Mouse (Mus musculus): Measurements from ENCODE around the gene Ap2b1. TPM values are rescaled to one million over a fixed set of nuclear protein-coding genes. Genes with fewer than 3 reads are reported as not detected.
A peak's percentile ranks its signal among the peaks of the same experiment; 100 is the strongest.

Gene Ap2b1
- polyA plus RNA-seq, 1 experiment from 2014 or later, result 53.8 TPM

DNA sequence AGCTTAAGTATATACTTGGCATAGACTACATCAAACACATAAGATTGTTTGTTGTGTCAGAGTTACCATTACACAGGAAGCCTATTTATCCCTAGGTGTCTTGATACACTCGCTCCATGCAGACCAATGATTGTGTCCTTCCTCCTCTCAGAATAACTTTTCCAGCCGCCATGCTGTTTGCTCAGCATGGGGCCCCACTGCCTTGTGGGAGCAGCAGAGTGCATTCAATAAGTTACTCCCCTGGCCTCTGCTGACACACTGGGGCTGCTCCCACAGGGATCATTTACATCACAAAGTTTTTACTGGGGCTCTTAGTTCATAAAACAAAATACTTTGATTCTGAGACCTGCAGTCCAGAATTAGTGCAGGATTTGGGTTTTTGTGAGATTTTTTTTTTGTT, 40.9 kb downstream of the Ap2b1 start:
- WGBS, result 82% methylated on average over 2 of the region's 2 CpGs
- H3K4me2 ChIP-seq, result no peak overlapping the region
- no peak overlapping the region for H3K9ac ChIP-seq
- H3K4me1 ChIP-seq (replicated peaks), result no peaks in the 10 kb centered on the region
- peaks cover 75% of the 10 kb centered on the region for H3K36me3 ChIP-seq
- no peak overlapping the region for H3K4me3 ChIP-seq
- no peaks in the 10 kb centered on the region for H3K9me3 ChIP-seq (replicated peaks)
- H3K27ac ChIP-seq (ENCODE audit: poor library complexity, severe bottlenecking), result no peak overlapping the region
- H3K27me3 ChIP-seq (replicated peaks), result no peaks in the 10 kb centered on the region
- ATAC-seq (ENCODE audit: insufficient number of reproducible peaks, low FRiP score), result no peak

DNA sequence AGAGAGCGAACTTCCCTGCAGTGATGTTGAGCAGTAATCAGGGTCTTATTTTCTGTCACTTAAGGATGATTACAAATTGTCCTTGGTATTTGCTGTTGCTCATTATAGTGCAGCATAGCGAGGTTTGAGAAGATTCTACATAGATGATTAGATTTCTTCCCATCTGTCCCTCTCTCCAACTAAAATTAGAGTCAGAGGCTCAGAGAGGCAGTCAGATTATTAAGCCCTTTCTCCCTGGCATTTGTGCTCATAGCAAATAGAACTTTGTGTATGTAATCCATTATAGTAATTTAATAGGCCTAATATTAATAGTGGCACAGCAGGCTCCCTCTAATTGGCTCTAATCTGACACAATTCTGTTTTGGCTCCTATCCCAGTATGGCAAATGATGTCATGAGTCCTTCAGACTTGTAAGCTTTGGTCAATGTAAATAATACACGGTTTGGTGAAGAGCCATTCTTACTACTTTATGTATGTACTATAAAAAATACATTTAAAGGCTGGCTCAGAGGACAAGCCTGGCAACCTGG, 43.0 kb downstream of the Ap2b1 start:
- Histone ChIP-seq H3K4me2 (no peak overlapping the region), H3K9ac (no peak overlapping the region), H3K4me1 (replicated peaks) (no peaks in the 10 kb centered on the region), H3K27ac (ENCODE audit: poor library complexity, severe bottlenecking) (no peak overlapping the region), H3K4me3 (no peak overlapping the region), H3K36me3 (peaks cover 72% of the 10 kb centered on the region), H3K27me3 (replicated peaks) (no peaks in the 10 kb centered on the region), H3K9me3 (replicated peaks) (no peaks in the 10 kb centered on the region)
- no peak for ATAC-seq (ENCODE audit: insufficient number of reproducible peaks, low FRiP score)
- WGBS, result 89% methylated on average over 3 of the region's 3 CpGs

DNA sequence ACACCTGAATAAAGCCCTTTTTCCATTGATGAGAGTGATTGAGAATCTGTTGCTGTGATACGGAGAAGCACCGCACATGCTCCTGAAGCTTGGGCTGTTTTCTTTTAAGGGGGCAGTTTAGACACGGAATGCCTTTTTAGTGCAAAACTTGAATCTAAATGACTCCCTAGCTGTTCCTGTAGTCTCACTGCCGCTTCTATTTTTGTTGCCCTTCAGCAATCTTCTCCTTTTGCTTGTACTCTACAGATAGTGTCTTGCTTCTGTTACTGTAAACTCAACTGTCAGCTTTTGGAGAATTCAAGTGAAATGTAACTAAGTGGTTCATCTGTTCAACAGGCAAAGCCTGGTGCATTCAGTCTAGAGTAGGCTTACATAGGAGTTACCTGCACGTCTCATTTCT, 56.6 kb downstream of the Ap2b1 start:
- Histone ChIP-seq H3K27ac (ENCODE audit: poor library complexity, severe bottlenecking) (no peak overlapping the region), H3K9ac (no peak overlapping the region), H3K4me1 (replicated peaks) (peaks cover 4% of the 10 kb centered on the region; the same call in 1 of the 2 replicates), H3K4me3 (no peak overlapping the region), H3K4me2 (no peak overlapping the region), H3K9me3 (replicated peaks) (no peaks in the 10 kb centered on the region), H3K36me3 (peaks cover 28% of the 10 kb centered on the region), H3K27me3 (replicated peaks) (no peaks in the 10 kb centered on the region)
- WGBS, result 79% methylated on average over 5 of the region's 5 CpGs
- no peak for ATAC-seq (ENCODE audit: insufficient number of reproducible peaks, low FRiP score)

DNA sequence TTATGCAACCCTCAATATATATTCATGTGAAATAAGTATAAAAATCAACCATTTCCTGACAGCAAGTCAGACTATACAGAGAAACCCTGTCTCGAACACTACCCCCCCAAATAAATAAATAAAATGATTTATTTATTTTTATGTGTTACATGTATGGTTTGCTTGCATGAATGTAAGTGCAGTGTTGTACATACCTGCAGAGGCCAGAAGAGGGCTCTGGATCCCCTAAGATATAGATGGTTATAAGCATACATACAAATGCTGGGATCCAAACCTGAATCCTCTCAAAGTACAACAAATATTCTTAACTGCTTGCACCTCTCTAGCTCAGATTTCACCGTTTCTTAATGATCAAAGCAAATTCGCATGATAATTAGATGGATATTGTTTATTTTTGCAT, 58.6 kb downstream of the Ap2b1 start:
- Histone ChIP-seq H3K27me3 (replicated peaks) (no peaks in the 10 kb centered on the region), H3K9ac (no peak overlapping the region), H3K4me1 (replicated peaks) (peaks cover 4% of the 10 kb centered on the region; the same call in 1 of the 2 replicates), H3K9me3 (replicated peaks) (no peaks in the 10 kb centered on the region), H3K4me2 (no peak overlapping the region), H3K27ac (ENCODE audit: poor library complexity, severe bottlenecking) (no peak overlapping the region), H3K4me3 (no peak overlapping the region), H3K36me3 (peaks cover 12% of the 10 kb centered on the region)
- 65% methylated on average over 3 of the region's 3 CpGs for WGBS
- no peak for ATAC-seq (ENCODE audit: insufficient number of reproducible peaks, low FRiP score)

DNA sequence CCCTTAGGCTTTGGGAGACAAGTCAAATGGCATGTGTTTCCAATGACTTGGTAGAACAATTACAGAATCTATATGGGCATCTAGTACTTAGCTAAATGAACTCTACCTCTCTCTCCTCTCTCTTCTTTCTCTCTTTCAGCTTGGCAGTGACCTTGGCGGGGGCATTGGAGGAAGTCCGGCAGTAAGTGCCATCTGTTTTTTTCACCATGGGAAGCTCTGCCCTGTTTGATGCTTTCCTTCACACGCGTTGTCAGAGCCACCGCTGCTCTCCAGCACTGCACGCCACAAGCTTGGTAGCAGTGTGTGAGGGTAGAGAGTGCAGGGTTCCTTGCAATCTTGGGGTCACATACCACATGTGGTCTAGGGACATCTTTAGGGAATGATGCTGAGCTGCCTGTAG, 65.8 kb downstream of the Ap2b1 start:
- no peak for ATAC-seq (ENCODE audit: insufficient number of reproducible peaks, low FRiP score)
- Histone ChIP-seq H3K9ac (no peak overlapping the region), H3K36me3 (peaks cover 50% of the 10 kb centered on the region), H3K9me3 (replicated peaks) (no peaks in the 10 kb centered on the region), H3K4me2 (no peak overlapping the region), H3K4me3 (no peak overlapping the region), H3K27me3 (replicated peaks) (no peaks in the 10 kb centered on the region), H3K27ac (ENCODE audit: poor library complexity, severe bottlenecking) (no peak overlapping the region), H3K4me1 (replicated peaks) (no peaks in the 10 kb centered on the region)
- WGBS, result 88% methylated on average over 6 of the region's 6 CpGs

DNA sequence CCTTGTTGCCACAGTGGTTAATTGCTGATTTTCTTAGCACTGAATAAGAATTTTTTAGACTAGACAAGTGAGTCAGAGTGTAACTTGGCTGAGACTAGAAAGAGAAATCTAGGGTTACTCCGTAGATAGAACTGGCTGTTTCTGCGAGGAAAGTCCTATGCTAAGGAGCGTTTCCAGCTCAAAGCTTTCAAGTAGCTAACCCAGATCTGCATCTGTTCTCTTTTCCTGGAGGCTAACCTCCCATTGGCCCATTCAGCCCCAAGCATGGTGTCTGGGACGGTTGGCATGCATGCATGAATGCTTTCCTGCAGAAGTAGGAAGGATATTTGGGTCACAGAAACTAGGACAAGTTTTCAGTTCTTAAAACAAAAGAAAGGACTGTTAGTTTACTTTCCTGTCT, 72.4 kb downstream of the Ap2b1 start:
- Histone ChIP-seq H3K9me3 (replicated peaks) (no peaks in the 10 kb centered on the region), H3K9ac (no peak overlapping the region), H3K4me2 (no peak overlapping the region), H3K4me3 (no peak overlapping the region), H3K27me3 (replicated peaks) (no peaks in the 10 kb centered on the region), H3K27ac (ENCODE audit: poor library complexity, severe bottlenecking) (no peak overlapping the region), H3K4me1 (replicated peaks) (no peaks in the 10 kb centered on the region), H3K36me3 (peaks cover 84% of the 10 kb centered on the region)
- 90% methylated on average over 4 of the region's 4 CpGs for WGBS
- no peak for ATAC-seq (ENCODE audit: insufficient number of reproducible peaks, low FRiP score)

DNA sequence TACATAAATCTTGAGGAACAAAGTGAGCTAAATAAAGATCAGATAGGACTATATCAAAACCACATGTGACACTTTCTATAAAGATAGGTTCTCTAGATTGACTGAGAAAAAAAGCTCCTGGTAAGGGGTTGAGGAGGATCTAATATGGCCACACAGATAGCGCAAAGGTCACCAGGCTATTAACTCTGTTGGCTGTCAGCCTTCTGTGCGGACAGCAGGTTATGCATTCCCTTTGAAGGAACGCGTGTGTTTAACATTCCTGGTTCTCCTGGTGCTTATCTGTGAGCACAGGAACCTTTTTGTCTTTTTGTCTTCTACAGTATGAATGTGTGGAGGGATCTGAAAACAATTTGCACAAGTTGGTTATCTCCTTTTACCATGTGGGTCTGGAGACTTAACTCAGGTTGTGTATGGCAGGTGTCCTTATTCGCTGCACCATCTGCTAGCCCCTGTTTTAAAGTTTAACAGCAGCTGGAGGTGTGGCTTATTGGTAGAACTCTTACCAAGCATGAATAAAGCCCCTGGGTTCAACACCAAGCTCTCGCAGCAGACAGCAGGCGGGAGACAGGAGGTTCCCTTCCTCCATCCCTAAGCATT, 81.0 kb downstream of the Ap2b1 start:
- H3K9me3 ChIP-seq (replicated peaks), result no peaks in the 10 kb centered on the region
- peaks cover 28% of the 10 kb centered on the region for H3K36me3 ChIP-seq
- H3K27me3 ChIP-seq (replicated peaks), result no peaks in the 10 kb centered on the region
- ATAC-seq (ENCODE audit: insufficient number of reproducible peaks, low FRiP score), result no peak
- H3K27ac ChIP-seq (ENCODE audit: poor library complexity, severe bottlenecking), result peak overlapping the region; percentile 14; the same call in 1 of the 2 replicates
- no peak overlapping the region for H3K9ac ChIP-seq
- no peak overlapping the region for H3K4me2 ChIP-seq
- WGBS, result 40% methylated on average over 7 of the region's 7 CpGs
- no peak overlapping the region for H3K4me3 ChIP-seq
- H3K4me1 ChIP-seq (replicated peaks), result peaks cover 9% of the 10 kb centered on the region

DNA sequence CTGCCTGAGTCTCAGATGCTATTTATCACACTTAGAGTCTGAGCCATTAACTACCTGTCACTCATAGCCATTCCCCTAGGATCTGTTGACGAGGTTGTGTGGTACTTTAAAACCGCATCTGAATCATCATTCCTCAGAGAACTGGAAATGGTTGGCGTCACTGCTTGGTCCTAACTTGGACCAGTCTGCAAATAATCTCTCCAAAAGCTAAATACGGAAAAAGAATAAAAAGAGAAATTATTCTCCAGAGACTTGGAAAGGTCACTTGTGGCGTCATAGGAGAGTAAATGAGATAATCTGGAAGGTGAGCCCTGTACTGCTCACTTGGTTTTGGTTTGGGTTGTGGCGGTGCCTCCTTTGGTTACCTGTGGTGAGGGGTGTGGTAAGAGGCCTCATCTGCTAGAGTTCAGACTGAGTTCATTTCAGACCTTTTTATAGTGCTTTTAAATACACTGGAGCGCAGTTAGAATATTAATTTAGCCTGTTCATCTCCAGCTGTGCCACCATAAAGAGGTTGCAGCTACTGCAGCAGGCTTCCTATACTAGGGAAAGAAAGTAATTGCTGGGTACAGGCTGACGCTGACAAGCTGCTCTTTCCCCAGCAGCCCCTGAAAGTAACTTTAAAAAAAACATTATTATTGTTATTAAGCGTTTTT, 84.2 kb downstream of the Ap2b1 start:
- WGBS, result 76% methylated on average over 9 of the region's 9 CpGs
- H3K27ac ChIP-seq (ENCODE audit: poor library complexity, severe bottlenecking), result no peak overlapping the region
- no peak for ATAC-seq (ENCODE audit: insufficient number of reproducible peaks, low FRiP score)
- H3K4me3 ChIP-seq, result no peak overlapping the region
- H3K9ac ChIP-seq, result no peak overlapping the region
- peaks cover 23% of the 10 kb centered on the region for H3K4me1 ChIP-seq (replicated peaks)
- H3K36me3 ChIP-seq, result peaks cover 8% of the 10 kb centered on the region; the same call in 1 of the 2 replicates
- no peaks in the 10 kb centered on the region for H3K27me3 ChIP-seq (replicated peaks)
- H3K9me3 ChIP-seq (replicated peaks), result no peaks in the 10 kb centered on the region
- H3K4me2 ChIP-seq, result no peak overlapping the region

DNA sequence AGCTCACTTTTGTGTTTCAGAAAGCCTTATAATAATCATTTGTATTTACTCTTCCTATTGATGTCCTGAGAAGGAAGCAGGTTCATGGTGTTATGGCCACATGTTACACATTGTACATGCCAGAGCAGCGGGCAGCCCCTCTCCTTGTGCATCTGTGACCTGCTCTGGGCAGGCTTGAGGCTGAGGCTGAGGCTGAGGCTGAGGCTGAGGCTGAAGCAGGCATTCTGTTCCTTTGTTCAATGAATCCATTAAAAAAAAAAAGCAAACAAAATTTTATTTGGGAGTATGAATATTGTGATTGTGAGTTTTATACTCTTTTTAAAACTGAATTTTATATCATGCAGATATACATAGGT, 84.7 kb downstream of the Ap2b1 start:
- H3K27ac ChIP-seq (ENCODE audit: poor library complexity, severe bottlenecking), result no peak overlapping the region
- 92% methylated on average over 1 of the region's 1 CpGs for WGBS
- no peaks in the 10 kb centered on the region for H3K27me3 ChIP-seq (replicated peaks)
- H3K4me2 ChIP-seq, result no peak overlapping the region
- no peak overlapping the region for H3K4me3 ChIP-seq
- no peak overlapping the region for H3K9ac ChIP-seq
- H3K4me1 ChIP-seq (replicated peaks), result peaks cover 23% of the 10 kb centered on the region
- no peak for ATAC-seq (ENCODE audit: insufficient number of reproducible peaks, low FRiP score)
- no peaks in the 10 kb centered on the region for H3K9me3 ChIP-seq (replicated peaks)
- peaks cover 10% of the 10 kb centered on the region; the same call in 1 of the 2 replicates for H3K36me3 ChIP-seq

DNA sequence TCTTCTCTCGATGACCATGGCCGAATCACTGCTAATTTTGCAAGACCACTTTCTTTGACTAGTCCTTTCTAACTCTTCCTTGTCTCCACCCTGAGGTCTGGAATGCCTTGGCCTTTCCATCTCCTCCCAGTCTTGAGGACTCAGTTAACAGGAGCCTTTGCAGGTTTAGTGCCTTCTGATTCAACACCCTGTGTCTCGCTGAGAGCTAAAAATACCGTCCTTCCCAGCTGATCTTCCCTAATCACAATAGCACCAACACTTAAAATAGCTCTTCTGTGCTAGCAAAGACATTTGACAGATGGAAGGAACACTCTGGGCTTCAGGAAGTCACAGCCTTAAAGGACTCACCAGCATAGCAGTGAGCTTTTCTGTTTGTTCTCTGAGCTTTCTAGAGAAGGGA, 94.2 kb downstream of the Ap2b1 start:
- H3K9ac ChIP-seq, result no peak overlapping the region
- no peak overlapping the region for H3K4me3 ChIP-seq
- H3K4me2 ChIP-seq, result peak overlapping the region; percentile 41
- no peaks in the 10 kb centered on the region for H3K9me3 ChIP-seq (replicated peaks)
- 0 out of 2 replicates have a peak, but pooled peaks have one; percentile 57 for ATAC-seq (ENCODE audit: insufficient number of reproducible peaks, low FRiP score)
- WGBS, result 46% methylated on average over 4 of the region's 4 CpGs
- H3K27me3 ChIP-seq (replicated peaks), result no peaks in the 10 kb centered on the region
- peak overlapping the region; percentile 95 for H3K27ac ChIP-seq (ENCODE audit: poor library complexity, severe bottlenecking)
- peaks cover 36% of the 10 kb centered on the region for H3K4me1 ChIP-seq (replicated peaks)
- H3K36me3 ChIP-seq, result peaks cover 51% of the 10 kb centered on the region

DNA sequence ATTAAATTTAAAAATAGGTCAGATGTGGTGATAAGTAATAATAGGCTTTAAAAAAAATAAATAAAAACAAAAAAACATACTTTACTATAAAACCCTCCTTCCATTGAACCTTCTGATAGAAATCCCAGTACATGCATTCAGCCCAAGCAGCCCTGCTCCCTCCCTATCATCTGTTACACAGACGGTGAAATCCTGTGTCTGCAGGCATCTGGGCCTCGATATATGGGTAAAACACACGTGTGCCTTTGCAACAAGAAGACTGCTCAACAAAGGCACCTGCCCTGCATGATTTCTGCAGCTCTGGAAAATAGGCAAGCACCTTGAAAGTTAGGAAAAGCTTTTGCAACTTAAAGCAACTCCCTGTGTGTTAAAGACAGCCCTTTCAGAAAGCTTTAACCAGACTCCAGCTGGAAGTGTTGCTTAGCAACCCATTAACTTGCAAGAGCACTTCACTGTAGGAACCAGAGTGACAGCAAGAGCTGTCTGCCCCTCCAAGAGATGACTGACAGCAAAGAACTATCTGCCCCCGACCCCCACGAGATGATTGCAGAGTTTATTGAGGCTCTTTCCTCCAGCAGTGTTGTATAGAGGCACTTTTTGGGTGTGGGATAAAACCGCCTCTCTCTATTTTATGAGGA, 96.1 kb downstream of the Ap2b1 start:
- no peak for ATAC-seq (ENCODE audit: insufficient number of reproducible peaks, low FRiP score)
- peaks cover 36% of the 10 kb centered on the region for H3K4me1 ChIP-seq (replicated peaks)

More for the DNA sequence above, 96.1 kb downstream of the Ap2b1 start:
- Histone ChIP-seq H3K9me3 (replicated peaks) (no peaks in the 10 kb centered on the region), H3K27ac (ENCODE audit: poor library complexity, severe bottlenecking) (peak overlapping the region; percentile 71), H3K9ac (peak overlapping the region; percentile 46; the same call in 1 of the 2 replicates), H3K36me3 (peaks cover 48% of the 10 kb centered on the region), H3K4me2 (peak overlapping the region; percentile 21), H3K4me3 (no peak overlapping the region), H3K27me3 (replicated peaks) (no peaks in the 10 kb centered on the region)
- WGBS, result 35% methylated on average over 6 of the region's 6 CpGs

Data from heart, embryonic 12.5 days (tissue).